Mouse (Mus musculus): Measurements from ENCODE around the gene Capsl.

Capsl gene

DNA sequence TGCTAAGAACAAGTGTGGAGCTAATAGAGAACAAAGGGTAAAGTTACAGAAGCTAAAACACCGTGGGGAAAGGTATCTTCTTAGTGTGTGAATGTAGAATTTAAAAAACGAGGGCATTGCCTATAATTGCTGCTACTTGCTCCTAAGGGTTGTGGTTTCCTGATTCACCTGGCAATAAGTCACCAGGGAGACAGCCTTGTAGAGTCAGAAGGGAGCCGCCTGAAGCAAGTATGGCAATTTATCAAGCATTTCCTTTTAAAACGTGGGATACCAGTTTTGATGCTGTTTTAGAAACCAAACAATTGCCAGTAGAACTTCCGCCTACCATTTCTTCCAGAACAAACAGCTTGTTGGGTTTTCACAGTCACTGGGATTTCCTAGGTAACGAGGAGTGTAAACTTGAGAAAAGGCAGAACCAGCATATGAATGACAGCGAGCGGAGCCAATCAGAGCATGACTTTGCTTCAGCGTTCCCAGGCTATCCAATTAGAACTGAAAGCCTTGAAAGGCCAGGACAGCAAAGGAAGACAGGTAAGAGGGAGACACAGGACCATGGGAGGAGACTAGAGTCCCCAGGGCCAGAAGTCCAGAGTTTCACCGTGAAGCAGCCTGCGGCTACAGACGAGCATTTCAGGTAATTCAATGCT lies at the start of gene Capsl:
TSS of gene Capsl (plus strand) at position 495 of the 647 bp plus-strand sequence.
- no peak for DNase-seq (ENCODE audit: low read depth)

DNA sequence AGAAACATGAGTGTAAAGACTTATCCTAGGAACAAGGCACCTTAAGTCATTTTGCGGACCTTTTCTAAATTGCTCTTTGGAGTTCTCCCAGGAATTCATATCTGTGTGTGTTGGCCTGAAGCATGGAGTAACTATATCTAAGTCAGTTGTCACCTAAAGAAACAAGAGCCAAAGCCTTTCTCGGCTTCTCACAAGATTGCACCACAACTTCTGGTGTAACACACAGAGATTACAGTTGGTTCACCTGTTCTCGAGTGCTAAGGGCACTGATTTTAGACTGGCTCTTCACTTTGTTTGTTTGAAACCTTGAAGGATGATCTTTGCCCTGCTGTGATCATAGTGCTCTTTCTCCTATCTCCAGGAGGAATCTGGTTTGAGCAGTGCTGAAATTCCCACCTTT lies 26.4 kb upstream of the Capsl start:
- no peak for DNase-seq (ENCODE audit: low read depth)

DNA sequence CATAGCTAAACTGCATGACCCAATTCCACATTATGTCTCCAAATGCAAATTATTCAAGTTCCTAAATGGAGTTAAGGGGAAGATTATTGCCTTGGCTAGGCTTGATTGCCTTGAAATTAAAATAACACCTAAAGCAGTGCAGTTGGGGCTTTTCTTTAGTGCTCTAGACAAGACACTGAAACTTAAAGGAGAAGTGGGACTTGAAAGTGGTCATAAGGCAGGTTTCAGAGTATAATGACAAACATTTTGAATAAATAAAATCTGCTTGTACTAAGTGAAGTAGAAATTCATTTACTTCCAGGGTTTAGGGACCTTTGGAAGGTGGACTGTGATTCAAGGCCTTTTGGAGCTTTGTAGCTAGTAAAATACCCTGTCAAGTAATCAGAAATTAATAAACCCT lies 14.7 kb upstream of the Capsl start:
- no peak for DNase-seq (ENCODE audit: low read depth)

DNA sequence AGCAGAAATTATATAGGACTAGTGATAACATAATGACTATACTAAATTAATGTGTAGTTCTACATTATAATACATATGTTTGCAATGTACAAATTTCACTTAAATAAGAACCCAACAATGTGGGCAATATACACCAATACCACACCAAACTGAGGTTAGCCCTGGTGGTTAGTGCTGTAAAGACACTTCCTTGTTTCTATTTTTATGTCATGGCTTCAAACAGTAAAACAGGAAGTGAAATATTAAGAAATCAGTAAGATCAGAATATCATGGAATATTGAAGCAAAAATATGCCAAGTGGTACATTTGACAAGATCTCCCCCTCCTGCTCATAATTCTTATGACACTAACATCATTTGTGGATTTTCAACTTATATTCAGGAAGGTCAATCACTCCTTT lies 8.0 kb upstream of the Capsl start:
- peak; percentile 63 for DNase-seq (ENCODE audit: low read depth)

DNA sequence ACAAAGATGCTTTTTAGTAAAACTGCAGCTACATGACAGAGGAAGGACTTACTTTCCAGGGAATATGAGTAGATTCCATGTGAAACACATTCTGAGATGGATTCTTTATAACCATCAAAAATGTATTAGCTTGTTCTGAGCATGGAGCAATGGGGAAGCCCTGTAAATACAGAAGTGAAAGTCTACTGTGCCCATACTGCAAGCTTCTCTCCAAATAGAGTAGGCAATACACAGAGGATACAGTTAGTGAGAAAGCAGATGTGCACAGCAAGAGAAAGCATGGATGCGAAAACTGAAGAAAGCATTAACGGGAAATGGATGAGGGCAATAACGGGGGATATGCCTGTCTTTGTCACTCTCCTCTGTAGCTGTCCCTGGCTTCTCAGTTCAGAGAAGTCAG lies 6.0 kb upstream of the Capsl start:
- DNase-seq (ENCODE audit: low read depth) = no peak

DNA sequence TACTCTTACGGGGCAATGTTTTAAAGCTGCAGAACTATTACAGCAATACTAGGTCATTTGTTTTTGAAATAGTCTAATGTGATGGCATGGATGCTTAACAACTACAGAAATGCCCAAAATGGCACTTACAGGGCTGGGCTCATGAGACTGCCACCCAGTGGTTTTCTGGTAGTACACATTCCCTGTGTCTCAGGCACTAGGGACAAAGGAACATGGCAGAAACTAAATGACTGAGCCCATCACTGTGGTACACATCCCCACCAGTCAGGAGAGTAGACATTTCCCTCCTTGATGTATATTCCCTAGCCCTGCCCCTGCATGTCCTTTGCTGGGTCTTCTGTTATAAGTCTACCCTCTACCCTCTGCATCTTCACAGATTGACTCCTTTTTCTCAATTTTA lies 16.2 kb downstream of the Capsl start:
- DNase-seq (ENCODE audit: low read depth) = peak; percentile 14

DNA sequence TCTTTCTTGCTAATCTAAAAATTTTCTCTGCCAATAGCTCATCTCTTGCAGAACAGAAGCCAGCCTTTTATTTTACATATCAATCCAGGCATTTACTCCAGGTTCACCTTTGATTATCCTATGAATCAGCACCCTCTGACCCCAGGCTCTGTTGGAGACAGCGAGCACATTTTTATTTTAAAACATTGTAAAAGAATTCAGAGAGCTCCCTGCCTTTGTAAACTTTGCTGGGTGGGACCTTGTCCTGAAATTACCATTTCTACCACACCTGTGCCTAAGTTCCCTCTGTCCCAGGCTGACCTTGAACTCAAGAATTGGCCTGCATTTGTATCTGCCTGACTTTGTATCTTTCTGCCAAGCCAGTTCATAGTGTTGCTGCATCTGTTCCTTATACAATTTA lies 17.0 kb downstream of the Capsl start:
- no peak for DNase-seq (ENCODE audit: low read depth)

DNA sequence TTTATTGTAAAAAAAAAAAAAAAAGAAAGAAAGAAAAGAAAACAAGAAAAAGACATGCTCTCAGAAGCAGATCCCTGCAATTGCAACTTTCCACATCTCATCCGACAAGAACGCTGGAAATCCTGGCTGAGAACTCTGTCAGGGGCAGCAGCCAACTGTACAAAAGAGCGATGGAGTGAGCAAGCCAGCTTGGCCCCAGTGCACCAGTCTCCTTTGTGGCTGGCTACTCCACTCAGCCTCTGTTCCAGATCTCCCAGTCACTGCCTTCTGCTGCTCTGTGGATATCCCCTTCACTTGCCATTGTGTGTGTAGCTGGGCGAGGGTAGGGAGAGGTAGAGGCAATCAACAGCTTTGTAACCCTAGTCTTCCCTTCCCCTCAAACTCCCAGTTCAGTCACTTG lies 18.4 kb downstream of the Capsl start:
- DNase-seq (ENCODE audit: low read depth) = no peak

DNA sequence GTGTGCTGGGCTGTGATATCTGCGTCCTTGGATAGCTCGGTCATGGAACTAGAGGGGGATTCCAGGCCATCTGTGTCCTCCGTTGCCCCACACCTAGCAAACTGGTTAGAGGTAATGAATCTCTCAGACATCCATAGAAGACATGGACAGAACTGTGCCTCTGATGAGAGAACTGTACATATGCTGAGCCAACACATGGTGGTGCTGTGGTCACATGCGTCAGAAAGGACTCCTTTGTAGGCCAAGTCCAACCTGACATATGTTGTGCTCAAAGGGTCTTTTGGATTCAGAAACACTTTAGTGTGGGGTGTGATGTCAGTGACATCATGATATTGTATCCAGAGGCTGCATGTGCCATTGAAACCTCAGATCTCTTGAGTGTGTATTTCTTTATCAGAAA lies 19.4 kb downstream of the Capsl start:
- DNase-seq (ENCODE audit: low read depth) = peak; percentile 61

DNA sequence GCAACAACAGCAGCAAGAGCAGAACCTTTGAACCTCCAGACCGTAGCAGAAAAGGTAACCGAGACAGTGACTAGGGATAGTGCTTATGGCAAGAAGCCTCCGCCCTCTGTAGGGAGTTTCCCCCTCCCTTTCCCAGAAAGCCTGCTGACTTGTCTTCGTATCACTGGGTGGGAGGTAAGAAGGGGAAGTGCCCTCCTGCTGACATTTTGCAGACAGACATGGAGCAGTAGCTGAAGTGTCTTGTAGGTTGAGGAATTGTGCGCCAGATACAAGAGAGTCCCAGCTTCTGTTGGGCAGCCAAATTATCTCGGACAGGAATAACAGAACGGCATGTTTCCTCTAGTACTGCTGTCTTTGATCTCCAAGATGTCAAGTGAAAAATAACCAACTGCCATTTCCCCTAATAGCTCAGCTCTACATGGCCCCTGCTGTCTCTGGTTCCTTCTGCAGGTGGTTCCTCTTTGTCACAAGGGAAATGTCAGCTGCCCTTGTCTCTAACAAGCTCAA lies 27.7 kb downstream of the Capsl start:
- DNase-seq (ENCODE audit: low read depth) = no peak

DNA sequence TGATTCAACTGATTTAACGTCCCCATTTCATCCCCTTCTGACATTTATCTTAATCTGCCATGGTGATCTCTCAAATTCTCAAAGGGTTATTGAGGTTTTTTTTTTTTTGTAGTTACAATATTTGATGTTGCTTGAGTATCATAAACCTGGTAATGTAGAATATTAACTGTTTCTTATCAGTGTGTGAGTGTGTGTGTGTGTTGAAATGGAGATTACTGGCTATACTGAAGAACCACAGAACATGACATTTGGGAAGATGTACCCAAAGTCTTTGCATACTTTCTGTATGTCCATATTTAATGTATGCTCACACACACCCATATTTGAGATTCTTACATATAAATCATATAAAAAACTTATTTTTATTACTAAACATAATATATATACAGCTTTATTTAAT lies 28.2 kb downstream of the Capsl start:
- DNase-seq (ENCODE audit: low read depth) = no peak

DNA sequence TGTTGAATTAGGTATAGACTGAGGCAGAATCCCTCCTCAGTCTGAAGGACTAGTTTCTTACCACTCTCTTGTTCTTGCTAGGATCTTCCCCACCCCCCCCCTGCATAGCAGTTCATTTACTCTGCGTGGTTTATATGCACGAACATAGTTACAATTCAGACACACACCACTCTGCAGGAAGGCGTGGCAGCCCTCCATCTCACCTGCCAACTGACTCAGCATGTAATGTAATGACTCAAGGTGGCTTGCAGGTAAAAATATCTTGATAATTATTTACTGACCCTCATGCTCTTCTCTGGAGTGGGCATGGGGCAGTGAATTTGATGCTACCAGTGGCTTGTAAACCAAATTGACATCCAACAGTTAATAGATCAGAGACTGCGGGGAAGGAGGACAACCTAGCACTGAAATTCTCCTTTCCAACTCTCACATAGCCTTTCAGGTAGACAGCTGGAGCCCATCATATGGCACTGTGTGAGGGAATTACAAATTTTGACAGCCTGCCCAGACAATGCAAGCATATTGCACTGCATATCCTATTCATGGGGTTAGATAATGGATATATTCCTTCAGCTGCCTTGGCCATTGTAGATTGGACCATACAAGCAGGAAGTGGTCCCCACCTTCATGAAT lies 35.3 kb downstream of the Capsl start:
- no peak for DNase-seq (ENCODE audit: low read depth)

DNA sequence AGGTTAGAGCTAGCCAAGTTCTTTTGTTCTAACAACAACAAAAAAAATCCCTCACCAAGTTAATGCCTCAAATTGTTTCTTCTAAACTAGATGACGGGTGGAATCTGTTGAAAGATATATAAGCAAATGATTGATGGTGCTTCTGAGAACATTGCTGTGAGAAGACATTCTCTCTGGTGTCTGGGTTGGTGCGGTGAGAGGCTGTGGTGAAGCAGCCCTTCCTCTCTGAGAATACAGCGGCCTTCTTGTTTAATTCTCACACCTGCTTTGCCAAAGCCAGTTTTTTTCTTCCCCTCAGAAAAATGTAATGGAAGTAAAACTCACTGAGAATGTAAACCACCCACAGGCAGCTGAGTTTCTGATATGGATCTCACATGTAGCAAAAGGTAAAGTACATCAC lies 36.3 kb downstream of the Capsl start:
- no peak for DNase-seq (ENCODE audit: low read depth)

DNA sequence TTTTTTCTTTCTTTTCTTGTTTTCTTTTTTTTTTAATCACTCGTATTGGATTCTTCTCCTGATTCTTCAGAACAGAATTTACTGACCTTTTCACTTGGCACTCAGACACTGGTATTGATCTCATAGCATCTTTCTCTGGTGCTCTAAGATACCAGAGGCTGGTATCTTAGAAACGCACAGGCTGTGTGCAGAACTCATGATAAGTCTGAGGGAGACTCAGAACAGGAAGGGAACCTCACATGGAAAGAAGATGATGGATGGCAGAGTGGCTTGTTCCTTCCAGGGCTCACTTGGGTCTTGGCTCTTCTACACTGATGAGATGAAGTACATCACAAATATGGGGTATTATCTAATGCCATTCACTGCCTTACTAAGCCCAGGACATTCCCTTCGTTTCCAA lies 36.8 kb downstream of the Capsl start:
- DNase-seq (ENCODE audit: low read depth) = no peak

DNA sequence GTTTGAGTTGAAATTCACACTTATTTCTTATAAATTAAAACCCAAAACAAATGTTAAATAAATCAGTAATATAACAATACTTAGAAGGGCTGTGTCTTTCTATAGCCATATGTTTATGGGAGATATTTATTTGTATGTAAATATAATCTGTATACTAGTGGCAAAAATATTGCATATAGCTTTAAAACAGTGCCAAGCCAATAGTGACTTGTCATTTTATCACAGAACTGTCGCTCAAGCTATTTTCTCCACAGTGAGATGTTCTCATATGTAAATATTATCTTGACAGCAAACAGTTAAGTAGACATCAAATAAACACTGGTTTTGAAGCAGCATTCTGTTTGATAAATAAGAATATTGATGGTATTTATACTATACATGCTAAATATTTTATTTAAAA lies 37.4 kb downstream of the Capsl start:
- no peak for DNase-seq (ENCODE audit: low read depth)

DNA sequence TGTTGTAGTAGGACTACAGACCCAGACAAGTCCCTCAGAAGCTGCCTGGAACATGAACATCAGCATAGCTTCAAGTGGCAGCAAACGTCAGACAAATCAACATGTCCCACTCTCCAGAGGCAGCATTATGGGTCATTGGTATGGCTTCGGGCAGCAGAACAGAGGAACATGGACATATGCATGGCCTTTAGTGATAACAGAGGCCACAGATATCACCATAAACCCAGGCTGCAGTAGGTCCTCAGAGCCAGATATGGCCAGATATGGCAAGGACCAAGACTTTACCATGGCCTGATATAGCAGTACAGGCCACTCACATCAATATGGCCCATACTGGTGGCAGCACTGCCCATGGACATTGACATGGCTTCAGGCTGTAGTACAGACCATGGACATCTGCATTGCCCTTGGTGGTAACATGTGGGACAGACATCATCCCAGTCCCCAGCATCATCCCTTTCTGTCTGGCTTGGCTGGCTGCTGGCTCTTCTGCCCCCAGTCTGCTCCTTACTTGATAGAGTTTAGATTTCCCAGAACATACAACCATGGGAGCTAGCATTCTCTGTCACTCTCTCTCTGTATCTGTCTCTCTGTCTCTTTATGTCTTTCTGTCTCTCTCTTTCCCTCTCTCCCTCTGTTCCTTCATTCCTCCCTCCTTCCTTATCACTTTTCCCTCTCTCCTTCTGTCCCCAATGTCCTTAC lies 53.7 kb downstream of the Capsl start:
- no peak for DNase-seq (ENCODE audit: low read depth)

DNA sequence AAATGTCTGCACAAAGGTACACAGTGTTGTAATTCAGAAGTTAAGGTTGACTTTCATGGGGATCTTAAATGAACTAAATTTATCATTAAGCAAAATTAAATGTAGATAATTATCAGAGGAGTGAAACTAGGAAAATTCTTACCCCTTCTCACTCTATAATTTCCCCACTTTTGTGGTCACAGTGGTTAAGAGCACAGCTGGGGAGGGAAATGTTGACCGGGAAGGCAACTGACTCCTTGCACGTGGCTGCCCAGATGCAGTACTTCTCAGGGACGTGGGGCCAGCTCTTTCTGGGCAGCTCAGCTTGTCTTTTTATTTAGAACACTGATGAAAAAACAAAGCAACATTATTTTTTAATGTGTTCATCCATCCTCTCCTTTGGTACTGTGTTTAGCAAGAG lies 56.2 kb downstream of the Capsl start:
- DNase-seq (ENCODE audit: low read depth) = no peak
